ENCODE assay signal across 22 mouse cellular contexts in genomic region chr12:107483031-107483430, GRCm38 (mm10). TPM values are rescaled to one million over a fixed set of nuclear protein-coding genes. Genes with fewer than 3 reads are reported as not detected.
DNase-seq lines count a peak whose midpoint lies in the region; ATAC-seq and TF ChIP-seq lines count a peak whose summit lies in the region.
"Had no signal": no experiment of that assay in that cellular context is flagged by ENCODE, and none has a peak within 500 bp of the region (broad histone marks: within the 10 kb centered on the region; RNA-seq: fewer than 3 reads in every experiment).

No protein-coding gene starts in this region.

- no peaks in the 10 kb centered on the region for H3K27me3 ChIP-seq in forebrain, embryonic 11.5 days (ENCODE audit: control insufficient read depth, insufficient read depth, low read length)
- H3K27me3 ChIP-seq in forebrain, embryonic 13.5 days, result no peaks in the 10 kb centered on the region
- no peaks in the 10 kb centered on the region for H3K27me3 ChIP-seq in cerebellum, adult 2 months (ENCODE audit: control insufficient read depth, insufficient read depth, low read length)
- H3K27me3 ChIP-seq in midbrain, embryonic 10.5 days (ENCODE audit: low read depth, poor library complexity, severe bottlenecking), result peaks cover 6% of the 10 kb centered on the region; the same call in 1 of the 2 replicates
- H3K27me3 ChIP-seq: CH12.LX; forebrain, embryonic 15.5 days; Patski had no signal

- no peaks in the 10 kb centered on the region for H3K9me3 ChIP-seq in forebrain, embryonic 11.5 days (ENCODE audit: control insufficient read depth, low read length)
- peaks cover 5% of the 10 kb centered on the region; the same call in 1 of the 2 replicates for H3K9me3 ChIP-seq in forebrain, embryonic 13.5 days (replicated peaks)
- H3K9me3 ChIP-seq in midbrain, embryonic 10.5 days (replicated peaks), result peaks cover 9% of the 10 kb centered on the region; the same call in 1 of the 2 replicates
- H3K9me3 ChIP-seq: forebrain, embryonic 15.5 days had no signal

- no peak for TF ChIP-seq CTCF in cerebellum, adult 2 months (IDR thresholded peaks at IDR 0.05; ENCODE audit: borderline replicate concordance, insufficient read depth, low read depth, low read length)

- no peak for ATAC-seq in forebrain, embryonic 11.5 days (replicated peaks; ENCODE audit: low FRiP score)
- no peak for ATAC-seq in forebrain, embryonic 13.5 days
- ATAC-seq: activated CD4-positive, CD25-positive, alpha-beta regulatory T cell, adult 4 months; forebrain, embryonic 15.5 days; hindbrain, postnatal 0 days; Patski had no signal

- H3K36me3 ChIP-seq in forebrain, embryonic 11.5 days (ENCODE audit: control insufficient read depth, insufficient read depth, low read length), result no peaks in the 10 kb centered on the region
- H3K36me3 ChIP-seq in forebrain, embryonic 13.5 days (ENCODE audit: poor library complexity, severe bottlenecking), result no peaks in the 10 kb centered on the region
- H3K36me3 ChIP-seq in midbrain, embryonic 10.5 days, result no peaks in the 10 kb centered on the region
- H3K36me3 ChIP-seq: embryonic facial prominence, embryonic 10.5 days; forebrain, embryonic 15.5 days; heart, embryonic 13.5 days; hindbrain, embryonic 13.5 days had no signal

- H3K4me2 ChIP-seq in forebrain, embryonic 11.5 days (ENCODE audit: low read depth, low read length, severe bottlenecking), result no peak overlapping the region
- H3K4me2 ChIP-seq in forebrain, embryonic 13.5 days, result no peak overlapping the region
- H3K4me2 ChIP-seq: forebrain, embryonic 15.5 days; heart, embryonic 13.5 days; hindbrain, embryonic 13.5 days had no signal

- H3K9ac ChIP-seq in forebrain, embryonic 11.5 days (ENCODE audit: low read length), result no peak overlapping the region
- H3K9ac ChIP-seq in forebrain, embryonic 13.5 days, result no peak overlapping the region
- H3K9ac ChIP-seq: forebrain, embryonic 15.5 days; heart, embryonic 13.5 days; hindbrain, embryonic 13.5 days had no signal

- H3K4me1 ChIP-seq in forebrain, embryonic 11.5 days (replicated peaks; ENCODE audit: control insufficient read depth, insufficient read depth, low read length), result no peaks in the 10 kb centered on the region
- peaks cover 14% of the 10 kb centered on the region for H3K4me1 ChIP-seq in forebrain, embryonic 13.5 days
- H3K4me1 ChIP-seq in cerebellum, adult 2 months (ENCODE audit: control insufficient read depth, insufficient read depth, low read length), result peaks cover 8% of the 10 kb centered on the region
- H3K4me1 ChIP-seq in midbrain, embryonic 10.5 days, result peaks cover 6% of the 10 kb centered on the region
- H3K4me1 ChIP-seq: forebrain, embryonic 15.5 days; heart, embryonic 13.5 days had no signal

- no peak overlapping the region for H3K27ac ChIP-seq in forebrain, embryonic 11.5 days (ENCODE audit: low read depth, low read length)
- H3K27ac ChIP-seq in forebrain, embryonic 13.5 days, result no peak overlapping the region
- H3K27ac ChIP-seq in cerebellum, adult 2 months (ENCODE audit: insufficient read depth, low read length), result no peak overlapping the region
- H3K27ac ChIP-seq in midbrain, embryonic 10.5 days (replicated peaks), result no peak overlapping the region
- H3K27ac ChIP-seq: embryonic facial prominence, embryonic 10.5 days; forebrain, embryonic 15.5 days; heart, embryonic 13.5 days; hindbrain, embryonic 13.5 days; hindbrain, postnatal 0 days had no signal

- no peak overlapping the region for H3K4me3 ChIP-seq in forebrain, embryonic 11.5 days (ENCODE audit: low read depth, low read length)
- H3K4me3 ChIP-seq in forebrain, embryonic 13.5 days, result no peak overlapping the region
- H3K4me3 ChIP-seq in cerebellum, adult 2 months (replicated peaks; ENCODE audit: insufficient read depth, low read depth, low read length), result no peak overlapping the region
- no peak overlapping the region for H3K4me3 ChIP-seq in midbrain, embryonic 10.5 days
- H3K4me3 ChIP-seq: embryonic facial prominence, embryonic 10.5 days; forebrain, embryonic 15.5 days; heart, embryonic 13.5 days; hindbrain, embryonic 13.5 days had no signal

- TF ChIP-seq POLR2A in cerebellum, adult 2 months (IDR thresholded peaks at IDR 0.05; ENCODE audit: borderline replicate concordance, insufficient read depth, low read length), result no peak

- 85% methylated on average over 5 of the region's 5 CpGs for WGBS in forebrain, embryonic 11.5 days
- 83% methylated on average over 5 of the region's 5 CpGs for WGBS in forebrain, embryonic 13.5 days
- WGBS in cerebellum, adult 2 months, result 34% methylated on average over 5 of the region's 5 CpGs
- 85% methylated on average over 5 of the region's 5 CpGs for WGBS in midbrain, embryonic 10.5 days

- DNase-seq in forebrain, embryonic 11.5 days (ENCODE audit: low spot score), result peak; percentile 26
- DNase-seq in cerebellum, adult 2 months, result peak; percentile 24 to 70
- DNase-seq in cerebellum, postnatal 10 days, result peak; percentile 58 to 71
- DNase-seq in midbrain, embryonic 10.5 days (ENCODE audit: low spot score), result no peak
- no peak for DNase-seq in layer of hippocampus, adult 11-12 months (ENCODE audit: low spot score)
- DNase-seq in thymus, postnatal 0 days (ENCODE audit: low spot score), result no peak
- DNase-seq: adrenal gland, postnatal 14 days; gastrocnemius, postnatal 36 days; heart, adult 11 months; kidney, adult 11 months had no signal

RNA-seq across cellular contexts. Expression of gene 3110018I06Rik, which starts 5.4 kb away (rescaled TPM):
- not detected in 2 replicates for polyA plus RNA-seq in forebrain, embryonic 11.5 days (2014; fragmentation: Nextera tagmentation; extraction: Ambion mirVana)
- polyA plus RNA-seq in forebrain, embryonic 13.5 days (2015; fragmentation: Nextera tagmentation; extraction: Ambion mirVana), result not detected in 2 replicates
- not detected in 2 replicates for polyA plus RNA-seq in cerebellum, adult 2 months (2012; rRNA removed)
- polyA plus RNA-seq in midbrain, embryonic 10.5 days (2016; fragmentation: Nextera tagmentation; extraction: Ambion mirVana), result not detected in 2 replicates
- polyA plus RNA-seq in thymus, postnatal 0 days (2015; fragmentation: Nextera tagmentation; extraction: Ambion mirVana), result not detected in 2 replicates
- polyA plus RNA-seq: activated CD4-positive, CD25-positive, alpha-beta regulatory T cell, adult 4 months; embryonic facial prominence, embryonic 10.5 days; embryonic facial prominence, embryonic 14.5 days; forebrain, embryonic 15.5 days; heart, embryonic 13.5 days; heart, postnatal 0 days; hindbrain, embryonic 13.5 days; hindbrain, postnatal 0 days; intestine, embryonic 14.5 days; Patski had no signal

Comparison
In these comparisons a context has a peak if more than half of its experiments do, and no peak if none do; other contexts are left out.
1. DNase-seq: peak in forebrain, embryonic 11.5 days (single experiment), cerebellum, adult 2 months (2 of 2) and cerebellum, postnatal 10 days (2 of 2); none in midbrain, embryonic 10.5 days (single experiment), layer of hippocampus, adult 11-12 months (single experiment) and thymus, postnatal 0 days (single experiment).